Mouse (Mus musculus): Measurements from ENCODE around the gene Bicral.

DNA sequence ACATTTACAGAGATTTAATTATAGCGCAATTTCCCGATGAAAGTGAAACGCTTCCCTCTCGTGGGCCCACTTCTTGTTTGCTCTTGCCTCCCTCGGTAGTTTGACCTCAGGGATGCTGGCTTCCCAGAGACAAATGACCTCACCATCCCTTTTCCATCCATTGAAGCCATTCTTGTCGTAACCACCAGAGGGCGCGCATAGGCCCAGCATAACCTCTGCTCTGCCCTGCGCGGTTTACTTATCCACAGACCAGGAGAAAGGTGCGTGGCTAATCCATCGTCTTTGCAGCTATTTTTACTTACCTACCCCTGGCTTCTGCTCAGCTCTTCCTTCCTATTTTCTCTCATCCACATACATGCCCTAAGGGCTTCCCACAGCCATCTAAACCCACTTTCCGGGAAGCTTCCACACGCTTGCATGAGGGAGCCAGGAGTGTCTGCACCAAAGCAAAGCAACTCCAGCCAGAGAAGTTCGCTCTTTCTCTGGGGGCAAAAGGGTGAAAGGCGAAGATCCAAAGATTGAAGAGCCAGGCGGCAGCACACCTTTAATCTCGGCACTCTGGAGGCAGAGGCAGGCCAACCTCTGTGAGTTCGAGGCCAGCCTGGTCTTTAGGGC lies 45.7 kb upstream of the Bicral start:
- peak; percentile 79; the same call in 1 of the 2 replicates for TF ChIP-seq CTCF (IDR thresholded peaks at IDR 0.05; ENCODE audit: extremely low read depth, insufficient read depth, insufficient read length, insufficient replicate concordance)
- no peak for TF ChIP-seq POLR2A (IDR thresholded peaks at IDR 0.05; ENCODE audit: low read depth, low read length)
